Mouse (Mus musculus) liver, embryonic 16.5 days (tissue): ENCODE measurements around the gene Mogat1. TPM values are rescaled to one million over a fixed set of nuclear protein-coding genes. Genes with fewer than 3 reads are reported as not detected.

ENCODE experiments used
- ATAC-seq: fragments of 200-750 bp; cut with Nextera tagmentation; 2 replicates; pipeline ENCODE4 v1.8.0; 2017; ENCODE audit warnings: low read depth, mild to moderate bottlenecking, moderate number of reproducible peaks, moderate library complexity
- H3K27ac ChIP-seq: fragments of 300-500 bp; sonication (generic); 2 replicates; pipeline ENCODE4 v1.5.1; 2014; ENCODE audit warnings: mild to moderate bottlenecking, low read length
- H3K27me3 ChIP-seq: fragments of 300-500 bp; sonication (generic); 2 replicates; pipeline ENCODE4 v1.6.1; 2014; ENCODE audit warnings: low read depth, low read length, mixed read lengths; ENCODE audit not compliant: control insufficient read depth, insufficient read depth
- H3K36me3 ChIP-seq: fragments of 300-500 bp; sonication (generic); 2 replicates; pipeline ENCODE4 v1.6.1; 2014; ENCODE audit warnings: mild to moderate bottlenecking; ENCODE audit not compliant: control insufficient read depth, insufficient read depth
- H3K4me1 ChIP-seq: fragments of 300-500 bp; sonication (generic); 2 replicates; pipeline ENCODE4 v1.6.1; 2014; ENCODE audit warnings: low read depth, low read length, mixed read lengths; ENCODE audit not compliant: control insufficient read depth
- H3K4me2 ChIP-seq: fragments of 300-500 bp; sonication (generic); 2 replicates; pipeline ENCODE4 v1.6.1; 2014; ENCODE audit warnings: low read depth, low read length, mixed read lengths
- H3K4me3 ChIP-seq: fragments of 300-500 bp; sonication (generic); 2 replicates; pipeline ENCODE4 v1.5.1; 2014; ENCODE audit warnings: low read depth, mild to moderate bottlenecking, low read length
- H3K9ac ChIP-seq: fragments of 300-500 bp; sonication (generic); 2 replicates; pipeline ENCODE4 v1.6.1; 2014; ENCODE audit warnings: low read depth, low read length
- H3K9me3 ChIP-seq: fragments of 300-500 bp; sonication (generic); replicated peaks from 2 replicates; pipeline ENCODE4 v1.6.1; 2016; ENCODE audit warnings: low read length; ENCODE audit not compliant: control insufficient read depth
- WGBS: fragments of 180-500 bp; shearing (Covaris S2); extraction: QIAGEN DNeasy Blood & Tissue Kit; methylation state at CpG from one replicate; pipeline ENCODE4 v1.1.7; 2014; ENCODE audit not compliant: insufficient replicate concordance; 5-methylcytosine and 5-hydroxymethylcytosine counted together
- polyA plus RNA-seq: library from polyadenylated mRNA; unstranded; fragments of >200 nt; fragmentation: Nextera tagmentation; extraction: Ambion mirVana; gene quantifications from 2 replicates; pipeline ENCODE4 v1.2.1, GENCODE M21; 2015

Mogat1 gene
- polyA plus RNA-seq, 1 experiment from 2014 or later, result not detected

DNA sequence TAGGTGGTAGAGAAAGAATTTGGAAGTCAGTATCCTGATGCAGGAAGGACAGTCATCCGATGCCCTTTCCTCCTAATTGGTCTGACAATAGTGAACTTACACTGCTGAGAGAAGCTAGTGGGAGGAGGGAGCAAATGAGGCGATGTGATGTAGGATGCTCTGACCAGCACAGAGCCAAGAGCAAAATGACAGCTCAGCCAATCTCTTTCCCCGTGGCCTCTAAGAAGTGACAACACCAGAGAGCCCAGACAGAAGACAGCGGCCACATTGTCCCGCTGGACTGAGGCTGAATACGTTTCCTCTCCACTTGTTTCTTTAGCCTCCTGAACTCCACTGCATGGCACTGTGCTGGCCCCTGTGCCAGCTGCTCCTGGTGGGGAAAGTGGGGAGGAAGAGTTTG lies 38.2 kb downstream of the Mogat1 start:
- Histone ChIP-seq H3K4me2 (no peak overlapping the region), H3K9ac (no peak overlapping the region)
- 52% methylated on average over 6 of the region's 6 CpGs for WGBS

GRCm38 (mm10) chr1:78554012-78554666 lies 43.3 kb downstream of the Mogat1 start:
- Histone ChIP-seq H3K4me3 (no peak overlapping the region), H3K4me2 (no peak overlapping the region), H3K27ac (no peak overlapping the region), H3K4me1 (no peaks in the 10 kb centered on the region), H3K36me3 (no peaks in the 10 kb centered on the region), H3K9ac (no peak overlapping the region), H3K27me3 (no peaks in the 10 kb centered on the region), H3K9me3 (no peaks in the 10 kb centered on the region)
- WGBS, result 34% methylated on average over 8 of the region's 8 CpGs
- no peak for ATAC-seq

More for the DNA sequence above, 38.2 kb downstream of the Mogat1 start:
- H3K9me3 ChIP-seq, result no peaks in the 10 kb centered on the region
- no peaks in the 10 kb centered on the region for H3K4me1 ChIP-seq
- no peaks in the 10 kb centered on the region for H3K27me3 ChIP-seq
- ATAC-seq, result no peak
- no peak overlapping the region for H3K27ac ChIP-seq
- H3K36me3 ChIP-seq, result no peaks in the 10 kb centered on the region
- no peak overlapping the region for H3K4me3 ChIP-seq

- 63% methylated on average over 2 of the region's 2 CpGs for WGBS
- H3K27ac ChIP-seq, result no peak overlapping the region
Observed at GRCm38 (mm10) chr1:78566963-78567362, 56.2 kb downstream of the Mogat1 start.

GRCm38 (mm10) chr1:78567421-78567820 lies 56.6 kb downstream of the Mogat1 start:
- Histone ChIP-seq H3K9me3 (no peaks in the 10 kb centered on the region), H3K4me2 (no peak overlapping the region), H3K4me3 (no peak overlapping the region), H3K27me3 (no peaks in the 10 kb centered on the region), H3K27ac (no peak overlapping the region), H3K36me3 (no peaks in the 10 kb centered on the region), H3K4me1 (no peaks in the 10 kb centered on the region), H3K9ac (no peak overlapping the region)
- ATAC-seq, result no peak
- 35% methylated on average over 6 of the region's 6 CpGs for WGBS

More at GRCm38 (mm10) chr1:78566963-78567362, 56.2 kb downstream of the Mogat1 start:
- Histone ChIP-seq H3K27me3 (no peaks in the 10 kb centered on the region), H3K4me2 (no peak overlapping the region), H3K9me3 (no peaks in the 10 kb centered on the region), H3K4me1 (no peaks in the 10 kb centered on the region), H3K9ac (no peak overlapping the region), H3K4me3 (no peak overlapping the region), H3K36me3 (no peaks in the 10 kb centered on the region)
- no peak for ATAC-seq

DNA sequence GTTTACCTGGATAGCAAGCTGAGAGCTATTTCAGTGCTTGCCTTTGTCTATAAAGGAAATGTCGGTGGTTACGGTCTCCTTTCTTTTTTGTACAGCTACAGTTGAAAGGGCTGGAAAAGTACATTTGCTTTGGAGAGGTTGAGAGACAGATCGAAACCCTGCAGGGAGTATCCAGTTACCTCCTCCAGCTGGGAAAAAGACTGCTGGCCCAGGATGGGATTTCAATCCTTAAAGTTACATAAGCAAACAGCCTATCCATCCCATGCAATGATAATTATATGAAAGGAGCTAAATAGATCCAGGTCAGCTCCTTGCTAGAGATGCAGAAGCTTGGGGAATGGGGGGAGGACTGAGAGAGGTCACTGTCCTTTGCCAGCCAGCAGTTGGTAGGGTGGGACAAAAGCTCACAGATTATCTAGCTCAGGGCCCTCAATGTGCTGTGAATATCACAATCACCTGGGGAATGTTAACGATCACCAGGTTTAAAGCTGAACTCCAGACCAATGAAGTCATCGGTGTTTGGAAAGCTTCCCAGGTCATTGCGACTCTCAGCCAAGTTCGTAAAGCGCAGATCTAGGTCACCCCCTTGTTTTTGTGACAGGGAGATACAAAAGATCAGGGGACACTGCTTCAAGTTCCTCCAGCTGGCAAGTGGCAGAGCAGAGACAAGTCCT lies 57.2 kb downstream of the Mogat1 start:
- Histone ChIP-seq H3K27ac (no peak overlapping the region), H3K4me1 (no peaks in the 10 kb centered on the region), H3K9ac (no peak overlapping the region), H3K27me3 (no peaks in the 10 kb centered on the region), H3K4me3 (no peak overlapping the region), H3K36me3 (no peaks in the 10 kb centered on the region), H3K9me3 (no peaks in the 10 kb centered on the region), H3K4me2 (no peak overlapping the region)
- WGBS, result 46% methylated on average over 8 of the region's 8 CpGs
- no peak for ATAC-seq

DNA sequence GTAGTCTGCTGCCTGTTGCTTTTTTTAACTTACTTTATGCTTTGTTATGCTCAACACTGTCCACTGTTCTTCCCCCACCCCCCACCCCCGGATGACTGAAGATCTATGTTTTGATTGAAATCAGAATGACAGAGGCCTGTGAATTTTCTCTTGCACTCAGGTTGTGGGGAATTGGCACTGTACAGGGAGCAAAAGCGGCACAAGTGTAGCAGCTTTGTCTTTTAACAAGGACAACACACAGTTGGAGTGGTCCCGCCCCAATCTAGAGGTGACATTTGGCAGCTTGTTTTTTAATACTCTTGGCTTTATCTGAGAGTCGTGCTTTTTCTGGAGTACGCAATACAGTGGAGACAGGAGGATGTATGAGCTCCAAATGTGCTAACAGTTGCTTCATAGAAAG lies 58.8 kb downstream of the Mogat1 start:
- Histone ChIP-seq H3K27me3 (no peaks in the 10 kb centered on the region), H3K9me3 (no peaks in the 10 kb centered on the region), H3K9ac (no peak overlapping the region), H3K4me1 (no peaks in the 10 kb centered on the region), H3K4me2 (no peak overlapping the region), H3K36me3 (no peaks in the 10 kb centered on the region), H3K27ac (no peak overlapping the region), H3K4me3 (no peak overlapping the region)
- 56% methylated on average over 5 of the region's 5 CpGs for WGBS
- no peak for ATAC-seq

- Histone ChIP-seq H3K36me3 (no peaks in the 10 kb centered on the region), H3K4me1 (no peaks in the 10 kb centered on the region), H3K4me3 (no peak overlapping the region), H3K9me3 (no peaks in the 10 kb centered on the region), H3K27ac (no peak overlapping the region), H3K9ac (no peak overlapping the region), H3K27me3 (no peaks in the 10 kb centered on the region), H3K4me2 (no peak overlapping the region)
- WGBS, result 61% methylated on average over 2 of the region's 2 CpGs
- ATAC-seq, result no peak
Observed at GRCm38 (mm10) chr1:78585080-78585479, 74.3 kb downstream of the Mogat1 start.

GRCm38 (mm10) chr1:78586986-78587385 lies 76.2 kb downstream of the Mogat1 start:
- no peak overlapping the region for H3K27ac ChIP-seq
- no peak for ATAC-seq

More at GRCm38 (mm10) chr1:78586986-78587385, 76.2 kb downstream of the Mogat1 start:
- no peak overlapping the region for H3K4me2 ChIP-seq
- no peaks in the 10 kb centered on the region for H3K27me3 ChIP-seq
- no peaks in the 10 kb centered on the region for H3K4me1 ChIP-seq
- no peak overlapping the region for H3K4me3 ChIP-seq
- no peaks in the 10 kb centered on the region for H3K36me3 ChIP-seq
- H3K9me3 ChIP-seq, result no peaks in the 10 kb centered on the region
- H3K9ac ChIP-seq, result no peak overlapping the region
- 35% methylated on average over 4 of the region's 4 CpGs for WGBS
